Mouse (Mus musculus): ENCODE results near the gene Slc25a11.
A peak's percentile ranks its signal among the peaks of the same experiment; 100 is the strongest.

Slc25a11 gene

DNA sequence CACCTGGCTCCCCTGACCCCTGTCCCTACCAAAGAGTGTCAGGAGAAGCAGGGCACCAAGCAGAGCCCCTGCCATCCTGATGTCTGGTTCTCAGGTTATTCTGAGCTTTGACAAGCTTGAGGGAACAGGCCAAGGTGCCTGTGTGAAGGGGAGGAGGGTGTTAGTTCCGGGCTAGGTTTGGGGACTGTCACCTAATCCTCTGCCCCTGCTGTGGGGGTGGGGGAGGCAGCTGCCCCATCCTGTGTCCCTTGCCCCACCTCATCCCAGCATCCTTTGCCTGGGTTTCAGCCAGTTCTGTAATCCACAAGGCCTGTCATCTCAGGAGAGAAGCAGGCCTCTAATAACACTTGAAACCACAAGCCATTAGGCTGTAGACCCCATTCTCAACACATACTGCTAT is 28.2 kb downstream of the Slc25a11 start, which contains the start of gene Chrne:
Gene Chrne (minus strand): TSS at position 116 of the 400 bp plus-strand sequence.
- no peak for DNase-seq

DNA sequence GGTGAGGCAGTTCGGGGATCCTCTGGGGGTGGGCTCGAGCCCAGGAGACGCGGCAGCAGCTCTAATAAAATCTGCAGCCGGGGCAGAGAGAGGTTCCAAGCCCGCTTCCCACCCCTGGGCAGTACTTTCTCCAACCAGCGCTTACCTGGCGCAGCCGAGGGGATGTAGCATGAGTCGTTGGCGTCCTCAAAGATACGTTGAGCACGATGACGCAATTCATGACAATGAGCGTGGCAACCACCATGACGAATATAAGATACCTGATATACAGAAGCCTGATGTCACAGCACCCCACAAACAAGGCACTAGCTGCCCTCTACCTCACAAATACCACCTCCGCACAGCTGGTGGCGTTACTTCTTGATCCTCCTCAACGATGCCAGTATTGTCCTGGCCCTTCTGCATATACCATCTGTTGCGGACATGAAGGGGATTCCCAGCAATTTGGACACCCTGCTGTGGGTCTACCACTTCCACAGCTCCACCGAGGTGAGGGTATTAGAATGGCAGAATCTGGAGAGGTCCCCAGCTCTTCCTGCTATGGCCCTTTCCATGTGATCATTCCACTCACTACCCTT is 31.7 kb downstream of the Slc25a11 start, which contains the start of gene 4930544D05Rik:
Gene 4930544D05Rik (plus strand): TSS at position 333 of the 578 bp plus-strand sequence.
- no peak for DNase-seq

- DNase-seq, result peak; percentile 70 to 76
Measured at GRCm38 (mm10) chr11:70615074-70615473, 32.2 kb downstream of the Slc25a11 start.

GRCm38 (mm10) chr11:70612505-70612904 is 34.8 kb downstream of the Slc25a11 start:
- no peak for DNase-seq

GRCm38 (mm10) chr11:70610752-70611151 is 36.5 kb downstream of the Slc25a11 start:
- DNase-seq, result no peak

DNA sequence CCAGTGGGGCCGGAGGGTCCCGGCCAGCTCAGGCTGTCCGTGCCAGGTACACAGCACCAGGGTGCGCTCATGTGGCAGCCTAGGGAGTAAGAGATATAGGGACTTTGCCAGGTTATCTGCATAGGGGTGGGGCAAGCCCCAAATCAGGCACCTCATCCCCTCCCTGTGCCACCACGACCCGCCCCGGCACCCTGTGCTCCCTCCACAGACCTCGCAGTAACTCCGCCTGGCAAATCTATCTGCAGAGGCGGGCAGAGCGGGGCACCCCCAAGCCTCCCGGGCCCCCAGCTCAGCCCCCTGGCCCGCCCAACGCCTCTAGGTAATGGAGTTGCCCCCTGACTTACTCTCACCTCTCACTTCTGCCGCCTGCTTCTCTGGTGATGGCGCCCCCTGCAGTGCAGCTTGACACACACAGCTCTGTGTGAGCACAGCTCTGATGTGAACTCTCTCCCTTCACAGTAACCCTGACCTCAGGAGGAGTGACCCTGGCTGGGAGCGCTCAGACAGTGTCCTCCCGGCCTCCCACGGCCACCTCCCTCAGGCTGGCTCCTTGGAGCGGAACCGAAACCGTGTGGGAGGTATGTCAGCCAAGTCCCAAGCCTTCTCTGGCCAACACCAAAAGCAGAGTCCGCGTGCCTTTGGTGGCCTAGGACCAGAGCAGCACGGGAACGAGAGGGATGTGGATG is 38.8 kb downstream of the Slc25a11 start:
- DNase-seq, result no peak

DNA sequence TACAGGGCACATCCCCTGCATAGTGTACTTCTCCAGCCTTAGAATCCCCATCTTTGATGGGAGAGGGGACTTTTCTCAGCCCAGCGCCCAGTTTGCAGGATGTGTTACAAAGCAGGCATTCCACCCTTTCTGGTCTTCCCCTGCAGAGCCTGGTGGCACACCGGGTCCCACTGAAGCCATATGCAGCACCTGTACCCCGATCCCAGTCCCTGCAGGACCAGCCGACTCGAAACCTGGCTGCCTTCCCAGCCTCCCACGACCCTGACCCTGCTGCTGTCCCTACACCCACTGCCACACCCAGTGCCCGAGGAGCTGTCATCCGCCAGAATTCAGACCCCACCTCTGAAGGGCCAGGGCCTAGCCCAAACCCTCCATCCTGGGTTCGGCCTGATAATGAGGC is 39.7 kb downstream of the Slc25a11 start:
- DNase-seq, result no peak

DNA sequence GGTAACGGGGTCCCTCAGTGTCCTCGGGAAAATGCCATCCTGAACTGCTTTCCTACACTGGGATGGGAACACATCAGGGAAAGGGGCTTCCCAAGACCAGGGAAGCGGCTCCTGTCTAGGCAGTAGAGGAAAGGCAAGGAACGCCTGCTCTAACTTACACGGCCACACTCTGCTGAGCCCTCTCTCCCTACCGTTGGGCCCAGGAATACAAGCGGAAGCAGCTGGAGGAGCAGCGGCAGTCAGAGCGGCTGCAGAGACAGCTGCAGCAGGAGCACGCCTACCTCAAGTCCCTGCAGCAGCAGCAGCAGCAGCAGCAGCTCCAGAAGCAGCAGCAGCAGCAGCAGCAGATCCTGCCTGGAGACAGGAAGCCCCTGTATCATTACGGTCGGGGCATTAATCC is 40.6 kb downstream of the Slc25a11 start:
- DNase-seq, result no peak

DNA sequence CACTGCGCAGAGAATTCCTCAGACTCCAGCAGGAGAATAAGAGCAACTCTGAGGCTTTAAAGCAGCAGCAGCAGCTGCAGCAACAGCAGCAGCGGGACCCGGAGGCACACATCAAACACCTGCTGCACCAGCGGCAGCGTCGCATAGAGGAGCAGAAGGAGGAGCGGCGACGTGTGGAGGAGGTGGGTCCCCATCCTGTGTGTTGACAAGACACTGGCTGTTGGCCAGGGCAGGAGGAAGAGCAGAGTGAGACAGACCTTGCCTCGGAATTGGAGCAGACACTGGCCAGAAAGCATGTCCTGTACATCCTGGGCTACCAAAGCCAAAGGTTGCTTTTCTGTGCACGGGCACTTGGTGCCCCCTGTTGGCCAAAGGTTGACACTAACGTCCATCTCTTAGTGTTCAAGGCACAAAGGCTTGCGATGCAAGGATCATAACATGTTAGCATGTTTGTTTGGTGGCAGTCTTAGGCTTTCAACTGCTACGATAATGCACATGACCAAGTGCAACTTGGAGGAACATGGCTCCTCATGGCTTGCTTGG is 42.2 kb downstream of the Slc25a11 start:
- DNase-seq, result peak; percentile 35 to 52

DNA sequence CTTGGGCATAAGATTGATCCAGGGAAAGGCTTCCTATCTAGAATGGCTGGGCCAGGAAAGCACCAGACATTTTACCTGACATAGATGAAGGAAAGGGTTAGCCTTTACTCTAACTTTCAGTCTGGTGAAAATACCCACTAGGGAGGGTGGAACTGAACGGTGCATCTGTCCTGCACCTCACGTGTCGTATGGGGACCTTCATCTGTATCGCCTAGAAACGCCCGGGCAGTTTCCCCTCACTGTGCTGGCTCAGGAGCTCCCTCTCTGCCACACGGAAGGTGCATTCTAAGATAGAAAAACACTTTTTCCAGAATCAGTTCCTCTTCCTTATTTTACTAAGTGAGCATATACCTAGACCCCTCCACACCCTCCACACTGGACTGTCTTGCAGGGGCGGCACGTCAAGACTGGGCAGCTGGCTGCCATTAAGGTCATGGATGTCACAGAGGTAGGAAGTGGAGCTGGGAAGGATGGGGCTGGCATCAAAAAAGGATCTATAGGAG is 48.8 kb downstream of the Slc25a11 start:
- no peak for DNase-seq

- DNase-seq, result no peak
Measured at GRCm38 (mm10) chr11:70597301-70597700, 50.0 kb downstream of the Slc25a11 start.

- DNase-seq, result no peak
Measured at GRCm38 (mm10) chr11:70596094-70596493, 51.2 kb downstream of the Slc25a11 start.

DNA sequence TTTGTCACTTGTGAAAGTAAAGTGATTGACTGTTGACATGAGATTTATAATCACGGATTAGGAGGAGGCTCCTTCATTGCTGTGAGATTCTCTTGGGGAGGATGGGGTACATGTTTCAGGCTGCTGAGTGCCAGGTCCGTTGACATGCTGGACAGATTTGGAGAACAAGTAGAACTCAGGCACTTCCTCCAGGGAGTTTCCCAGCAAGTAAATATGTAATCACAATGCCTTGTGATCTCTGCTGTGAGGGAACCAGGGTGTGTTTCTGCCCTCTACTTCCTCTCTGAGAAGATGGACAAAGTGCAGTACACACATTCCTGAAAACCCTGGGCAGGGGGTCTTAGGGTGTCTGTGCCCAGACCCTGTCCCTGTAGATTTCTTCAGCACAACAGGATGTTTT is 51.6 kb downstream of the Slc25a11 start:
- DNase-seq, result no peak

DNA sequence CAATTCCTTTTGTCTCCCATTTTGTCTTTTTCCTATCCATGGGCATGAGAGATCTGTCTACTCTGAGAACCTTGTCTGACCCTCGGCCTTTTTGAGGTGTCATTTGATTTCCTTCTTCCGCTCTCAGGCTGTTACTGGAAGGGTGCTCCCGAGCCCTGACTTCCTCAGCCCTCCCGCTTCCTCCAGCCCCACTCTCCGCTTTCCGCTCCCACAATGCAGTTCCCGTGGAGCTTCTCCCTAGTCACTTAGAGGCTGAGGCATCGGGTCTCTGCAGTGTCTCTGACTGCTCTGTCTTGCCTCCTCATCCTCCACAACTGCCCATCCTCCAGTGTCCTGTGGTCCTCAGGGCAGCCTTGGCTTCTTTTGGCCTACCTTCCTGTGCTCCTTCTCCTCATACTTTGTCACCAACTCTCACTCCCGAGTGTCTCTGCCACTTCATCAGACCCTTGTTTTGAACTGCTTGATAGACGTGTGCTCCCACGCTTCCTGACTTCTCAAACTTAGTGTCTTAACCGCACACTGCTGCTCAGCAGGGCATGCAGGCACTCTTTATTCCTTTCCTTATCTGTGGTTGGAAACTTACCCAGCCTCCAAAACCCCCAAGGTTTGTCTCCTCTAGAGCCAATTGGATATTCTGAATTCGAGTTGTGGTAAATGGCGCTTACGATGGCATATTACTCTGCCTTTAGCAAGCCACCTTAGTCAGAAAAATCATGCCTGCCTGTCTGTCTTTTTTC is 52.9 kb downstream of the Slc25a11 start:
- no peak for DNase-seq
